Mouse (Mus musculus) heart, postnatal 0 days (tissue): ENCODE data around the gene Nnmt.

Experiments used
- CTCF ChIP-seq: IDR thresholded peaks from 2 replicates; pipeline ENCODE4 v1.5.1; 2016; ENCODE audit warnings: antibody characterized with exemption, control low read depth, low read depth
- EP300 ChIP-seq: IDR thresholded peaks from 2 replicates; pipeline ENCODE4 v1.6.1; 2016; ENCODE audit warnings: antibody characterized with exemption, low read depth

GRCm38 (mm10) chr9:48604226-48604625 is 727 bp downstream of the Nnmt start:
- no peak for TF ChIP-seq EP300
- TF ChIP-seq CTCF, result no peak
